Mouse (Mus musculus) hindlimb bud, embryonic 11.5 days (tissue): ENCODE data around the gene Klk1b1.
"Not testable (repeated sequence)": the region's sequence is repeated elsewhere in the genome, so short reads cannot be mapped to it uniquely, and the experiment has no call there.

Experiments
- DNase-seq: peaks from one replicate; pipeline ENCODE4 v3.0.0-alpha.2; 2012; ENCODE audit warnings: low read depth, low spot score; ENCODE audit errors: extremely low spot score

Klk1b1 gene

DNA sequence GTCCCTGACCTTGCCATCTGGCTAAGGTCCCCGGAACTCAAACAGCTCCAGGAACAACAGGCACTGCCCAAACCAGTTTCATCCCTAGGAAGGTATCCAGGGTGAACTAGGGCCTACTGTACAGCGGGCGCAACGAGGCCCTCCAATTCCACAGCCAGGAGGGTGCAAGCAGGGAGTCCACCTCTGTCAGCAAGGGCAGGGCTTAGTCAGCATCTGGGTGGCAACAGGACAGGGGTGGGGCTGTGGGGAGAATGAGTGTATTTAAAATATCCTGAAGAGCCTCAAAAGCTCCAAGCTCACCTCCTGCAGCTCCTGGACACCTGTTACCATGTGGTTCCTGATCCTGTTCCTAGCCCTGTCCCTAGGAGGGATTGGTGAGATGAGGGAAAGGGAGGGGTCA is 29.0 kb downstream of the Klk1b1 start, which contains the start of gene Klk1b11:
Klk1b11 (plus strand) TSS at position 301 of the 400 bp plus-strand sequence.
- DNase-seq: not testable (repeated sequence)

DNA sequence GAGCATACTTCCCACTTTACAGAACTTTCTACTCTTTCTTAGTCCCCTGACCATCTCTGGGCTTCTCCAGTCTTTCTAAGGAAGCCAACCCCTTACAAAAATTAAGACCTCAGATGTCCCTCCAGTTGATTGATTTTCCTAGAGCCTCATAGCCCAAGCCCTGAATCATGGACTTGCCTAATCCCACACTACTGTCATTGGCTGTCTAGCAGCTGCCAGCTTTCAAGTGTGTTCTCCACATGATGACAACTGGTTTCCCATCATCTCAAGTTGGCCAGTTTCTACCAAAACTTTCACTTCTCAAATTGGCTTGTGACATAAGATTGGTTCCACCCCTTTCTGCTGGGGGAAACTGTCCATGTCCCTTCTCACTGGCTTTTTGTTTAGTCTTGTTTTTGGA is 38.3 kb downstream of the Klk1b1 start:
- no peak for DNase-seq

DNA sequence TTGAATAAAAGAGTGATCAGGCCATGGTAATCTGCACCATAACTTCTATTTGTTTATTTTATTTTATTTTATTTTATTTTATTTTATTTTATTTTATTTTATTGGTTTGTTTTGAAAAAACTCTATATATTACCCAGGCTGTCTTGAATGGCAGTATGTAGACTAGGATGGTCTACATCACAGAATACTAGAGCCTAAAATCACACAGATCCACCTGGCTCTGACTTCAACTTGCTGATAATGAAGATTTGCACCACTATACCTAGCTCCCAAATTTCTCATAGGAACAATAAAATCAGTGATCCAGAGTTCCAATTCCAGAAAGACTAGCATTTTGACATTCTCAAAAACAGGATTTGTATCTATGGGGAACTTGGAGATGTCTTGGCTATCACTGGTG is 45.3 kb downstream of the Klk1b1 start, which contains the start of gene Klk1b26:
Klk1b26 (plus strand) TSS at position 301 of the 400 bp plus-strand sequence.
- DNase-seq: not testable (repeated sequence)

DNA sequence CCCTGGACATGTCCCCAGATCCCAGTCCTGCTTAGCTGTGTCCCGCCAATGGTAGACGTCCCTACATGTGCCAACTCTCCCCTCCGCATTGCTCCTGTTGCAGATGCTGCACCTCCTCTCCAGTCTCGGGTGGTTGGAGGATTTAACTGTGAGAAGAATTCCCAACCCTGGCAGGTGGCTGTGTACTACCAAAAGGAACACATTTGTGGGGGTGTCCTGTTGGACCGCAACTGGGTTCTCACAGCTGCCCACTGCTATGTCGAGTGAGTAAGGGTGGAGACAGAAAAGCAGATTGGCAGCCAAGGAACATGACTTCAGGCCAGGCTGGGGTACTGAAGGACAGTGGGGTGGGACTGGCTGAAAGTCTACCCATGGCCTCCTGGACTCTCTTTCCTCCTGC is 48.1 kb downstream of the Klk1b1 start:
- not testable (repeated sequence) for DNase-seq

DNA sequence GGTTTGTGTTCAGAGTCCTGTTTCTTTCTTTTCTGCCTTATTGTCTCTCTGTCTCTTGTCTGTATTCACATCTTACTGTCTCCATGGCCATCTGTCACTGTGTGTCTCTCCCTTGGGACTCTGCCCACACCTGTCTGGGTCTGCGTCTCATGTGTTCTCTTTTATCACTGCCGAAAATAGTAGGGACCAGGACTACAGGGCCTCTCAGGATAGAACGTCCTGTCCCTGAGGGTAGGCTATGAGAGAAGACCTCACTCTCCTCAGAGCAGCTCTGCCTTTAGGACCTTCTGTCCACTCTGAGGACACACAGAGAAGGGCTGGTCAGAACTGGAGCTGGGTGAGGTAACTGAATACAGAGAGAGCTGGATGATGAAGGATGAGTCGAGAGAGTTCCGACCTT is 48.5 kb downstream of the Klk1b1 start:
- DNase-seq: no peak
